Mouse (Mus musculus) megakaryocyte, embryonic 14.5 days (primary cell): Measurements from ENCODE around the gene Emc9. TPM values are rescaled to one million over a fixed set of nuclear protein-coding genes. Genes with fewer than 3 reads are reported as not detected.

Experiments used
- H3K27me3 ChIP-seq: replicated peaks from 2 replicates; pipeline ENCODE3; 2012; ENCODE audit warnings: inconsistent platforms
- H3K36me3 ChIP-seq: replicated peaks from 2 replicates; pipeline ENCODE3; 2012; ENCODE audit warnings: low read length, inconsistent platforms, mixed read lengths
- H3K4me1 ChIP-seq: 2 replicates; pipeline ENCODE4 v1.6.1; 2012; ENCODE audit warnings: inconsistent platforms
- H3K4me3 ChIP-seq: replicated peaks from 2 replicates; pipeline ENCODE3; 2012; ENCODE audit warnings: moderate library complexity, mild to moderate bottlenecking, inconsistent platforms
- H3K9me3 ChIP-seq: 2 replicates; pipeline ENCODE4 v1.6.1; 2012; ENCODE audit warnings: inconsistent platforms
- FLI1 ChIP-seq: IDR thresholded peaks from 2 replicates; pipeline ENCODE4 v1.6.1; 2012; ENCODE audit warnings: low read length, inconsistent platforms, mixed read lengths
- GATA1 ChIP-seq: IDR thresholded peaks from 3 replicates; pipeline ENCODE4 v1.6.1; 2012; ENCODE audit warnings: mixed read lengths, low read length, inconsistent platforms, borderline replicate concordance
- polyA plus RNA-seq: library from polyadenylated mRNA; stranded (reverse); fragments of >175 nt; gene quantifications from 2 replicates; pipeline ENCODE4 v1.2.3, GENCODE M21; 2012; ENCODE audit warnings: low replicate concordance; ENCODE audit not compliant: insufficient read depth

Emc9 gene
- polyA plus RNA-seq, 1 experiment, result 18.9 TPM

DNA sequence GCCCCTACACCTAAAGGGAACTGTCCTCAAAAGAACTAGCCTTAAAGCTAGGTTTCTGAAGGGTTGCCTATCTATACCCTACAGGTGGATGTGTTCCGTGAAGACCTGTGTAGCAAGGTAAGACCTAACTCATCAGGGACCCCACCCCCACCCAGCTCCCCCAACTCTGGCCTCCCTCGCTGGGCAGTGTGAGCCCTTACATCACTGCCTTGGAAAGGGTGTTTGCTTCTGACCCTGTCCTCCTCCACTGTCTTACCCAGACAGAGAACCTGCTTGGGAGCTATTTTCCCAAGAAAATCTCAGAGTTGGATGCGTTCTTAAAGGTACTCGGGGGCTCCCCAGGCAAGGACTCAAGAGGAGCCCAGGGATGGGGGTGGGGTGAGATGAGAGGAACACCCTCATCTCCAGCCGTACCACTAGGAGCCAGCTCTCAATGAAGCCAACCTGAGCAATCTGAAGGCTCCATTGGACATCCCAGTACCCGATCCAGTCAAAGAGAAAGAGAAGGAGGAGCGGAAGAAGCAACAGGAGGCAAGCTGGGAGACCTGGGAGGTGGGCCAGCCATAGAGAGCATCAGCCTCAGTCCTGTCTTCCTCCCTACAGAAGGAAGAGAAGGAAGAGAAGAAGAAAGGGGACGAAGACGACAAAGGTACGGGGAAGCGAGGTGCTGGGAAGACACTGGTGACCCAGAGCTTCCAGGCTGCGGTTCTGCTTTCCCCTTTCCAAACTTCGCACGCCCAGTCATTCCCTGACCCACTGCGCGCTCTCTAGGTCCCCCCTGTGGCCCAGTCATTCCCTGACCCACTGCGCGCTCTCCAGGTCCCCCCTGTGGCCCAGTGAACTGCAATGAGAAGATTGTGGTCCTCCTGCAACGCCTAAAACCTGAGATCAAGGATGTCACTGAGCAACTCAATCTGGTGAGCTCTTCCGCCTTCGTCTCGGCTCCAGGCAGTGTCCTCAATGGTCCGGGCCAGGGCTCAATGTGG is 5.3 kb downstream of the Emc9 start:
- Histone ChIP-seq H3K36me3 (peaks cover 36% of the 10 kb centered on the region), H3K4me1 (peaks cover 55% of the 10 kb centered on the region), H3K27me3 (no peaks in the 10 kb centered on the region), H3K9me3 (no peaks in the 10 kb centered on the region), H3K4me3 (no peak overlapping the region)
- TF ChIP-seq FLI1, result no peak

- Histone ChIP-seq H3K4me3 (peak overlapping the region; percentile 96), H3K4me1 (peaks cover 47% of the 10 kb centered on the region), H3K9me3 (no peaks in the 10 kb centered on the region), H3K36me3 (peaks cover 36% of the 10 kb centered on the region), H3K27me3 (no peaks in the 10 kb centered on the region)
- TF ChIP-seq GATA1, result no peak
- no peak for TF ChIP-seq FLI1
Measured at GRCm38 (mm10) chr14:55578668-55579269, 6.3 kb downstream of the Emc9 start.

DNA sequence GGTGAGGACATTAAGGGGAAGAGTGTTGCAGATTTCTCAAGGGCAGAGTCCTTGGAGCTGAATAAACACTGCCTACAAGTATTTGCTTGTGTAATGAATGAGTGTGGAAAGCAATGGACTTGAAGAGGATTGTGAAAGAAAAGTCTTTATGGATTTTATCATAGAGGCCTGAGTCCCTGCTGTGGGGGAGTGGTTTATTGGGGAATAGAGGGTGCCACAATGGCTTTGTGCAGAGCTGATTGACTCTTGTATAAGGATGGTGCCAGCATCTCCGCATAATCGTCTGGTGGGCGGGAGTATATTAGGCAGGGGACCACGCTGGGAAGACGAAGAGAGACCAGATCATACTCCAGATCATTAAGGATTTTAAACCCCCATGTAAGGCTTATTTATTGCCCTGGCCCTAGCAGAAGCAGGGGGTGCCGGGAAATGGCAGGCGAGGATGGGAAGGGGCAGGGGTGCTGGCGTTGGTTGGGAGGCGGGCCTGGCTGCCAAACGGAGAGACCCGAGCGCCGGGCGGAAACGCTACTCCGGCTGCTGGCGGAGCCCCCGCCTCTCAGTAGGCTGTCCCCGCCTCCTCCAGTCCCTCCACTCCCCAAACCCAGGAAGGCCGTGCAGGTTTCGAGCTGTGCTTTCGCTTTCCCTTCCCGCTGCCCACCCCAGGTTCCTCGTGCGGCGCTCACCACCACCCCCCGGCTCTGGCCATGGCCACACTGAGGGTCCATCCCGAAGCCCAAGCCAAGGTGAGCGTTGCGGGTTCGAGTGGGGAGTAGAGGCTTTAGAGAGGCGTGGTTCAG is 7.0 kb downstream of the Emc9 start, which contains the start of gene Psme1:
Psme1 (plus strand) TSS at position 253 of the 797 bp plus-strand sequence.
- H3K9me3 ChIP-seq, result no peaks in the 10 kb centered on the region
- peaks cover 33% of the 10 kb centered on the region for H3K36me3 ChIP-seq
- no peak for TF ChIP-seq GATA1
- TF ChIP-seq FLI1, result no peak
- peak within 1 kb of the TSS; percentile 96 for H3K4me3 ChIP-seq
- H3K4me1 ChIP-seq, result peaks cover 47% of the 10 kb centered on the region
- H3K27me3 ChIP-seq, result no peaks in the 10 kb centered on the region

DNA sequence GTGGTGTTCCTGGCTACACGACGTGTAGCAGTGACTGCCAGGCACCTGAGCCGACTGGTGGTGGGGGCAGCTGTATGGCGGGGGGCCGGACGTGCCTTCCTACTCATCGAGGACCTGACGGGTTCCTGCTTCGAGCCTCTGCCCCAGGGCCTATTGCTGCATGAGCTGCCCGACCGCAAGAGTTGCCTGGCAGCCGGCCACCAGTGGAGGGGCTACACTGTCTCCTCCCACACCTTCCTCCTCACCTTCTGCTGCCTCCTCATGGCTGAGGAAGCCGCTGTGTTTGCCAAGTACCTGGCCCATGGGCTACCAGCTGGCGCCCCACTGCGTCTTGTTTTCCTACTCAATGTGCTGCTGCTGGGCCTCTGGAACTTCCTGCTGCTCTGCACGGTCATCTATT is 8.7 kb downstream of the Emc9 start:
- no peaks in the 10 kb centered on the region for H3K9me3 ChIP-seq
- peaks cover 58% of the 10 kb centered on the region for H3K4me1 ChIP-seq
- no peak overlapping the region for H3K4me3 ChIP-seq
- peaks cover 22% of the 10 kb centered on the region for H3K36me3 ChIP-seq
- TF ChIP-seq FLI1 (no peak), GATA1 (no peak)
- H3K27me3 ChIP-seq, result no peaks in the 10 kb centered on the region

- Histone ChIP-seq H3K4me1 (peaks cover 59% of the 10 kb centered on the region), H3K4me3 (no peak overlapping the region), H3K27me3 (no peaks in the 10 kb centered on the region), H3K36me3 (peaks cover 17% of the 10 kb centered on the region), H3K9me3 (no peaks in the 10 kb centered on the region)
- TF ChIP-seq FLI1, result no peak
- no peak for TF ChIP-seq GATA1
Measured at GRCm38 (mm10) chr14:55575711-55576110, 9.4 kb downstream of the Emc9 start.

- Histone ChIP-seq H3K4me3 (no peak within 1 kb of the TSS), H3K4me1 (peaks cover 58% of the 10 kb centered on the region), H3K27me3 (no peaks in the 10 kb centered on the region), H3K9me3 (no peaks in the 10 kb centered on the region), H3K36me3 (peaks cover 14% of the 10 kb centered on the region)
- TF ChIP-seq GATA1 (no peak), FLI1 (no peak)
Measured at GRCm38 (mm10) chr14:55575302-55575701, 9.8 kb downstream of the Emc9 start, which contains the start of gene Fitm1. Gene Fitm1, plus strand, starts transcription at chr14:55575617.

GRCm38 (mm10) chr14:55571760-55572159 is 13.3 kb downstream of the Emc9 start:
- TF ChIP-seq FLI1 (no peak), GATA1 (no peak)

DNA sequence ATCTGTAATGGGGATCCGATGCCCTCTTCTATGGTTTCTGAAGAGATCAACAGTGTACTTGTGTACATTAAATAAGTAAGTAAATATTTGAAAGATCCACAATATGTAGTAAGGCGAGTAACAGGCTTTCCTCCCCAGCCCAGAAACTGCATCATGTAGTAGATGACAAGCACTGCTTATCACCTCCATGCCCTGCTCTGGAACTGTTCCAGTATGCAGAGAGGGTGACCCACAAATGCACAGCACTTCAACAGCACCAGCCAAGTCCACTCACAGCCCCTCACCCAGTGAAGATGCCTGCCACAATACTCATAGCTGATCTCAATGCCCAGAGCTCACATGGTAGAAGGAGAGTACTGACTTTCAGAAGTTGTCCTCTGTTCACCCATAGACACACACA is 14.5 kb downstream of the Emc9 start:
- Histone ChIP-seq H3K27me3 (no peaks in the 10 kb centered on the region), H3K36me3 (peaks cover 49% of the 10 kb centered on the region), H3K9me3 (no peaks in the 10 kb centered on the region), H3K4me1 (peaks cover 22% of the 10 kb centered on the region), H3K4me3 (no peak overlapping the region)
- TF ChIP-seq FLI1 (no peak), GATA1 (no peak)

More at GRCm38 (mm10) chr14:55571760-55572159, 13.3 kb downstream of the Emc9 start:
- Histone ChIP-seq H3K4me3 (no peak overlapping the region), H3K4me1 (peaks cover 32% of the 10 kb centered on the region), H3K27me3 (no peaks in the 10 kb centered on the region), H3K9me3 (no peaks in the 10 kb centered on the region), H3K36me3 (peaks cover 37% of the 10 kb centered on the region)

DNA sequence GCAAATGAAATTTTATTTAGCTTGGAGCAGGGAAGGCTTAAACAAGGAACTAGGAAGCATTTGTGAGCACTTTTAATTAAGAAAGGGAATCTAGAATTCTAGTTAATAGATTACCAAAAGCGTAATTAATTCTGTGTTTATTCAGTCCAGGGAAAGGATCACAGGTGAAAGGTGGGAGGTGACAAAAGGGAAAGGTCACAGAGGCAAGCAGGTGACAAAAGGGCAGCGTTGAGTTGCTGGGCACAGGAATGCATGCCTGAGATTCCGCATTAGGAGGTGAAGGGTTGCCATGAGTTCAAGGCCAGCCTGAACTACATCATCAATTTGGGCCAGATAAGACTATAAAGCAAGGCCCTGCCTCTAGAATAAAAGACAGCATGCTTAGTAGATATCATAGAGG is 17.6 kb downstream of the Emc9 start:
- no peak overlapping the region for H3K4me3 ChIP-seq
- TF ChIP-seq FLI1 (no peak), GATA1 (no peak)
- no peaks in the 10 kb centered on the region for H3K27me3 ChIP-seq
- peaks cover 21% of the 10 kb centered on the region for H3K4me1 ChIP-seq
- peaks cover 80% of the 10 kb centered on the region for H3K36me3 ChIP-seq
- no peaks in the 10 kb centered on the region for H3K9me3 ChIP-seq
